Mouse (Mus musculus) bone marrow macrophage, adult 2 months (primary cell): ENCODE measurements around the gene Msh3.

Experiments used
- CTCF ChIP-seq: IDR thresholded peaks from 2 replicates; pipeline ENCODE4 v1.5.1; 2012; ENCODE audit warnings: low read depth, mild to moderate bottlenecking, low read length, moderate library complexity
- POLR2A ChIP-seq: IDR thresholded peaks from 2 replicates; pipeline ENCODE4 v1.6.1; 2012; ENCODE audit warnings: mild to moderate bottlenecking, low read depth, low read length, borderline replicate concordance

- no peak for TF ChIP-seq POLR2A
- TF ChIP-seq CTCF: no peak
These were observed 847 bp downstream of the Msh3 start for GRCm38 (mm10) chr13:92353956-92354355.
